Mouse (Mus musculus): ENCODE results near the gene Tgfbr3. TPM values are rescaled to one million over a fixed set of nuclear protein-coding genes. Genes with fewer than 3 reads are reported as not detected.

The Tgfbr3 gene
- 7.2 and 7.4 TPM in 2 replicates for polyA plus RNA-seq (2016; fragmentation: Nextera tagmentation; extraction: Ambion mirVana)

DNA sequence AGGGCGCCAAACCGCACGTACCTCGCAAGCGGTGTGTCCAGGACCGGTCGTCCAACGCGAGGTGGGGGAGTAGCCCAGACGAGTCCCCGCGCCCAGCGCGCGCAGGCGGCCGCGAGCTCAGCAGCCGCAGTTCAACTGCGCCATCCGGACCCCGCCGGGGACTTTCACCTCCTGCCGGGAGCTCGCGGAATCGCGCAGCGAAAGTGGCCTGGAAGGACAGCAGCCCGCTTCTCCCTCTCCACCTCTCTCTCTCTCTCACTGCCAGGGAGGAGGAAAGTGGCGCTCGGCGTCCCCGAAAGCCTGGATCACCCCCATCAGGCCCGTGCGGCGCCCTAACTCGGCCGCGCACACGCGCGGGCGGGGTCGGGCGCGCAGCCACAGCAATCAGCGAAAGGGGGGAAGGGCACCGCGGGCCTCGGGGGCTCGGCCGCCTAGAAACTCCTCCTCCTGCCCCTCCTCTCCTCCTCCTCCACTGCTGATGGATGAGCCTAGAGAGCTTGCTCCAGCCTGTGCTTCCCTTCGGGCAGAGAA lies at the start of gene Tgfbr3:
Gene Tgfbr3 (minus strand): TSS at position 396 of the 531 bp plus-strand sequence.
- under 1% methylated on average over 54 of the region's 54 CpGs for WGBS
- peaks cover 20% of the 10 kb centered on the region for H3K4me1 ChIP-seq
- no peaks in the 10 kb centered on the region for H3K9me3 ChIP-seq (replicated peaks)
- peaks cover 49% of the 10 kb centered on the region for H3K27me3 ChIP-seq (ENCODE audit: low read depth, poor library complexity, severe bottlenecking)
- DNase-seq (ENCODE audit: low spot score) = peak; percentile 87
- peak within 1 kb of the TSS; percentile 82 for H3K4me3 ChIP-seq
- H3K27ac ChIP-seq (replicated peaks) = peak within 1 kb of the TSS; percentile 89
- no peaks in the 10 kb centered on the region for H3K36me3 ChIP-seq

DNA sequence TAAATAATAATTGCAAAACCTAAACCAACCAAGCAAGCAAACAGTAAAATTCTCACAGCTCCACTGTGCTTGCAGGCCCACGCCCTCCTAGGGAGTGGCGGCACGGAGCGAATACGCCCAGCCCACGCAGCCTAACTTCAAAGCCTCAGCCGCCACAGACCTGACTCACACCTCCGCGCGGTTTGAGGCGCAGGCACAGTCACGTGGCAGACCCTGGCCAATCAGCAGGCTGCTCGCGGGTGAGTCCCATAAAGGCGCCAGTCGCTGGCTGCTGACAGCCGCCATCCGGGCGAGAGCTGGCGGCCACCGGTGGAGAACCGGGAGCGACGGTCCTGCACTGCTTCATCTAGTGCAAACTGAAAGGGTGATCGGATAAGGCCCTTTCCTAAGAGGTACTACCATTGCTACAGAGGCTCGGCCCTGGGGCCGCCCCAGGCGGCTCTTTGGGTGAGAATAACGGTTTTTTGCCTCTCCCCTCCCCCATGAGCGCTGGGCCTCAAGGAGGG lies 41.5 kb upstream of the Tgfbr3 start, which contains the start of gene Brdt:
Gene Brdt (plus strand): TSS at position 244 of the 506 bp plus-strand sequence.
- Histone ChIP-seq H3K36me3 (no peaks in the 10 kb centered on the region), H3K4me1 (no peaks in the 10 kb centered on the region), H3K9me3 (replicated peaks) (peaks cover 4% of the 10 kb centered on the region; the same call in 1 of the 2 replicates), H3K4me3 (no peak within 1 kb of the TSS), H3K27me3 (ENCODE audit: low read depth, poor library complexity, severe bottlenecking) (no peaks in the 10 kb centered on the region), H3K27ac (replicated peaks) (no peak within 1 kb of the TSS)
- no peak for DNase-seq (ENCODE audit: low spot score)
- 89% methylated on average over 30 of the region's 30 CpGs for WGBS

DNA sequence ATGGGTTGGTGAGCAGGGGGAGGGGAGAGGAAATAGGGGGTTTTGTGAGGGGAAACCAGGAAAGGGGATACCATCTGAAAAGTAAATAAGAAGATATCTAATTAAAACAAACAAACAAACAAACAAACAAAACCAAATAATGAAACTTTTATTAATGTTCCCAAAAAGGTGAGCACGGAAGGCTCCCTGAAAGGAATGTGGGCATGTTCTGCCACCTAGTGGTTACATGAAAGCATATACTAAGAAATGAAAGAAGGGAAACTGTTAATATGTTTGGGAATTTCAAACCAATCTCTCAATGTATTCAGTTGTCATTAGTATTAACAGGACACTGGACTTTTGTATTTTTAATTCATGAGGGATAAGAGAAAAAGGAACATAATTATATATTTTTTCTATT lies 31.3 kb upstream of the Tgfbr3 start:
- Histone ChIP-seq H3K9me3 (replicated peaks) (no peaks in the 10 kb centered on the region), H3K4me3 (no peak overlapping the region), H3K4me1 (no peaks in the 10 kb centered on the region), H3K27me3 (ENCODE audit: low read depth, poor library complexity, severe bottlenecking) (no peaks in the 10 kb centered on the region), H3K27ac (replicated peaks) (no peak overlapping the region), H3K36me3 (no peaks in the 10 kb centered on the region)
- 5% methylated on average over 1 of the region's 1 CpGs for WGBS
- DNase-seq (ENCODE audit: low spot score) = no peak

DNA sequence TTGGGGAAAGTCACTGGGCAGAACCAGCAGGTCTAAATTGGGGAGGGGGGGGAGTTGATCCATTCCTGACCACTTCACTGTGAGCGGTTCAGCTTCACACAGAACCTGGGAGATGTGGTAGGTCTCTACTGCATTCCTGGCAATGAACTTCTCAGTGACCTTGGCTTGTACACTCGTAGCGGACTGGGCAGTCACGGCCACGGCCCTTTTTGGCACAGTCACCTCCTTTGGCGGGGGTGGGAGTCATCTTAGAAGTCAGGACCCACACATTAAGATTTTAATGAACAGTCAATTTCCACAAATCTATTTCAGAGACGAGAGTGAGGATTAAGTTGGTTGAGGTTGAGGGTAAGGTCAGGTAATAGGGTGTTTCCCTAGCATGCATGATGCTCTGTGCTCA lies 27.7 kb upstream of the Tgfbr3 start:
- no peaks in the 10 kb centered on the region for H3K9me3 ChIP-seq (replicated peaks)
- no peak for DNase-seq (ENCODE audit: low spot score)
- H3K27ac ChIP-seq (replicated peaks) = no peak overlapping the region
- 90% methylated on average over 7 of the region's 7 CpGs for WGBS
- no peaks in the 10 kb centered on the region for H3K27me3 ChIP-seq (ENCODE audit: low read depth, poor library complexity, severe bottlenecking)
- H3K4me3 ChIP-seq = no peak overlapping the region
- no peaks in the 10 kb centered on the region for H3K4me1 ChIP-seq
- H3K36me3 ChIP-seq = no peaks in the 10 kb centered on the region

DNA sequence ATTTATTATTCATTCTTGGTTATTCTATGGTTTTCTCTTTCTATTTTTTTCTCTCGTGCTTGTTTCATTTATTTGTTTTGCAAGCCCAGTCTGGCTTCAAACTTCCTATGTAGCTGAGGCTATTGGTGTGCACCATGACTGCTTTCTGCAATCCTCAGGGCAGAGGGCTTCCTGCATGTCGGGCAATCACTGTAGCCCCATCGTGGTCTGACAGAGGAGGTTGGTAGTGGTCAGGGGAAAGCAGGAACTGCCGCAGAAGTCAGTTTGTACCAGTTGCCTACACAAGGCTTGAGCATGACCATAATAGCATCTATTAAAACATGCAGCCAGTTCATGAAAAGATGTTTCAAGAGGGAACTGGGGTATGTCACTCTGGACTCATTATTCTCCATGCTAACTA lies 18.0 kb upstream of the Tgfbr3 start:
- 73% methylated on average over 4 of the region's 4 CpGs for WGBS
- DNase-seq (ENCODE audit: low spot score) = no peak

DNA sequence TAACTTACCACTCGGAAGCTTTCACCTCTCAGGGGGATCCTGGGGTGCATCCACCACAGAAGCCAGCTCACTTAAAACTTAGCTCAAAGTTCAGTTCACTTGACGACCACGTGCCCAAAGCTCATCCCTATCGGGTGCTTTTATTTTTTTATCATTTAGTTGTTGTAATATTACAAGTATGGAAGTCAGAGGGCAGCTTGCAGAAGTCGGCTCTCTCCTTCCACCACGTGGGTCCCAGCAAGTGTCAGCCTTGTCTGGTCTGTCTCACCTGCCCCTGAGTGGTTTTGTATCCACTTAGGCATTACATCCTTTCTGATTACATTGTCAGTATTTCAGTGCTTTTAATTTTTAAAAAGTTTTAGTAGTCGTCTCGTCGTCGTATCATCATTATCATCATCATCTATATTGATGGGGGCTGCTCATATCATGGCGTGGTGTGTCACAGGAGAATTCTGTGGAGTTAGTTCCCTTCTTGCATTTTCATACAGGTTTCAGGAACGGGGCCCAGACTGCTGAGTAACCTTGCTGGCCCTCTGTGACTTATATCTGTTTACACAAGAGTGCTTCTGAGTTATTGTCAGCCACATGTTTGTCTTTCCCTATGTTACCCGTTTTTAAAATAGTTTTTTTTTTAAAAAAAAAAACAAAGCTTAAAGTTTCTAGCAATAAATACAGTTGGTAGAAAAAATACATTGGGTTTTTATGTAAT lies 14.8 kb upstream of the Tgfbr3 start:
- Histone ChIP-seq H3K4me3 (no peak overlapping the region), H3K27me3 (ENCODE audit: low read depth, poor library complexity, severe bottlenecking) (no peaks in the 10 kb centered on the region), H3K9me3 (replicated peaks) (no peaks in the 10 kb centered on the region), H3K36me3 (no peaks in the 10 kb centered on the region), H3K27ac (replicated peaks) (no peak overlapping the region), H3K4me1 (no peaks in the 10 kb centered on the region)
- WGBS = 80% methylated on average over 13 of the region's 13 CpGs
- no peak for DNase-seq (ENCODE audit: low spot score)

More for the DNA sequence above, 18.0 kb upstream of the Tgfbr3 start:
- H3K9me3 ChIP-seq (replicated peaks) = no peaks in the 10 kb centered on the region
- H3K27ac ChIP-seq (replicated peaks) = no peak overlapping the region
- no peak overlapping the region for H3K4me3 ChIP-seq
- no peaks in the 10 kb centered on the region for H3K27me3 ChIP-seq (ENCODE audit: low read depth, poor library complexity, severe bottlenecking)
- no peaks in the 10 kb centered on the region for H3K4me1 ChIP-seq
- no peaks in the 10 kb centered on the region for H3K36me3 ChIP-seq

DNA sequence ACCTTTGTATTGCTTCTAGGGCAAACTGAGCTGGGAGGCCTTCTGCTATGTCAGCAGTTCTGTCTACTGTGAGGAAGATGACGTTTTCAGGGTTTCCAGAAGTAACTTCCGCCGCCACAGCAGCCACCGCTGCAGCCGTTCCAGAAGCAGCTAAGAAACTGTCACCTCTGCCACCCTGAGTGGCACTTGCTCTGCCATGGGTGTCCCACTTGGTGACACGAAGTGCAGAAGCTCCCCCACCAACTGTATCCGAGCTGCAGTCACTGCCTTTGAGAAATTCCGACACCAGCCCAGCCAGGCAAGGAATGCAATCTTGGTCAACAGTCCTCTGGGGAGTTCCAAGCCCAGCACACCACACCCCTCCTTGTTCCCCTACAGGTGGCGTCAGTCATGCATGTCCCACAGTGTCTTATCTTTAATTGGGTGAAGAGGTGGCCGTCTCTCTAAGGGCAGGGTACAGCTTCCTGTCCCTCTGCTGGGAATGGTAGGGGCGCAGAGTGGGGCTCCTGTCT lies 14.0 kb upstream of the Tgfbr3 start:
- Histone ChIP-seq H3K27ac (replicated peaks) (no peak overlapping the region), H3K4me1 (no peaks in the 10 kb centered on the region), H3K36me3 (no peaks in the 10 kb centered on the region), H3K4me3 (no peak overlapping the region), H3K27me3 (ENCODE audit: low read depth, poor library complexity, severe bottlenecking) (no peaks in the 10 kb centered on the region), H3K9me3 (replicated peaks) (no peaks in the 10 kb centered on the region)
- DNase-seq (ENCODE audit: low spot score) = no peak
- 48% methylated on average over 11 of the region's 11 CpGs for WGBS

DNA sequence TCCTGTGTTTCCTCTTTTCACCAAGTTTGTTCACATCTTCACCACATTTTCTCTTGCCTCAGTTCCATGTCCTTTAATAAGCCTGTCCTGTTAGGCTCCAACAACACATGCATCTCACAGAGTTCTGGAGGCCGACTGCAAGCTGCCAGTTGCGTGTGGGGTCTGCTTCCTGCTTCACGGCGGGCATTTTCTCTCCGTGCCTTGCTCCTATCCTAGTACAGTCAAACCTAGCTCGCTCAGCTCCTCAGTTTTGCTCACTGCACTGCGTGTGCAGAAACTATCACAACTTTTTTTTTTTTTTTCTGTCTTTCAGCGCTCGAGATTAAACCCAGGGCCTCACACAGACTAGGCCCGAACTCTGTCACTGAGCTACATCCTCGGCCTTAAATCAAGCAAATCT lies 9.4 kb upstream of the Tgfbr3 start:
- WGBS = 82% methylated on average over 11 of the region's 11 CpGs
- no peak for DNase-seq (ENCODE audit: low spot score)
- Histone ChIP-seq H3K27me3 (ENCODE audit: low read depth, poor library complexity, severe bottlenecking) (no peaks in the 10 kb centered on the region), H3K36me3 (no peaks in the 10 kb centered on the region), H3K9me3 (replicated peaks) (no peaks in the 10 kb centered on the region), H3K27ac (replicated peaks) (no peak overlapping the region), H3K4me3 (no peak overlapping the region), H3K4me1 (peaks cover 12% of the 10 kb centered on the region)

DNA sequence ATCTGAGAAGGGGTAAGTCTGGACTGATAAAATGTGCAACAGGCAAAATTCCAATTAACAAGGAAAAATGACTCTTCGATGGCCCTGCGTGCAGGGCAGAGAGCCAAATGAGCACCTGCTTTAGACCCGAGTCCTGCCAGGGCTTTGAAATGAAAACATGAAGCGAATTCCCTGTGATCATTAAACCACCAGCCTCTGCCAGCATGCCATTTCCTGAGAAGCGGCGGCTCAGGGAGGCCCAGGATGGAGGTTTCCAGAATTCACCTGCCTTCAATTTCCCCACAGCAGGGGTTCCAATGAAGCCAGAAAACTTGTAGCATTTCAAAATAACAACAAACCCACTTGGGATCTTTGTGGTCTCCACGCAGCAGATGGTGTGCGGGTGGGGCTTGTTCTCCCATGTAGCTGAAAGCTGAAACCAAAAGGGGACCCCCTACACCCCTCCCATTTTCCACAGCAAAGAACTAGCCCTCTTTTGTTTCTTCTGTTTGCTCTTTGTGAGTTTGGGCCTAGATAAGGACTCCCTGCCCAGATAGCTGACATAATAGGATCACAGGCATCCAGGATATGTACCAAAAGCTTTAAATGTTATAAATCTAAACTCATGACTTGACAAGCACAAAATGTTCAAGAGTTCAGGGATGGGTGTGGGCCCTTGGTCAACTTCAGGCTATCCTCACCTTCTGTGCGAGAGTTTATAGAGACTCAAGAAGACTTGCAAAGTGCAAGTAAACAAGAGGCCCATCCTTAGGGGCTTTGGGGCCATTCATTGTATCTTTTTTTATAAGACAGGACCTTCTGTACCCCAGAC lies 7.3 kb upstream of the Tgfbr3 start:
- no peak overlapping the region for H3K4me3 ChIP-seq
- H3K27ac ChIP-seq (replicated peaks) = no peak overlapping the region
- 52% methylated on average over 9 of the region's 9 CpGs for WGBS
- no peaks in the 10 kb centered on the region for H3K9me3 ChIP-seq (replicated peaks)
- H3K27me3 ChIP-seq (ENCODE audit: low read depth, poor library complexity, severe bottlenecking) = peaks cover 14% of the 10 kb centered on the region; the same call in 1 of the 2 replicates
- H3K4me1 ChIP-seq = peaks cover 12% of the 10 kb centered on the region
- H3K36me3 ChIP-seq = no peaks in the 10 kb centered on the region
- no peak for DNase-seq (ENCODE audit: low spot score)

DNA sequence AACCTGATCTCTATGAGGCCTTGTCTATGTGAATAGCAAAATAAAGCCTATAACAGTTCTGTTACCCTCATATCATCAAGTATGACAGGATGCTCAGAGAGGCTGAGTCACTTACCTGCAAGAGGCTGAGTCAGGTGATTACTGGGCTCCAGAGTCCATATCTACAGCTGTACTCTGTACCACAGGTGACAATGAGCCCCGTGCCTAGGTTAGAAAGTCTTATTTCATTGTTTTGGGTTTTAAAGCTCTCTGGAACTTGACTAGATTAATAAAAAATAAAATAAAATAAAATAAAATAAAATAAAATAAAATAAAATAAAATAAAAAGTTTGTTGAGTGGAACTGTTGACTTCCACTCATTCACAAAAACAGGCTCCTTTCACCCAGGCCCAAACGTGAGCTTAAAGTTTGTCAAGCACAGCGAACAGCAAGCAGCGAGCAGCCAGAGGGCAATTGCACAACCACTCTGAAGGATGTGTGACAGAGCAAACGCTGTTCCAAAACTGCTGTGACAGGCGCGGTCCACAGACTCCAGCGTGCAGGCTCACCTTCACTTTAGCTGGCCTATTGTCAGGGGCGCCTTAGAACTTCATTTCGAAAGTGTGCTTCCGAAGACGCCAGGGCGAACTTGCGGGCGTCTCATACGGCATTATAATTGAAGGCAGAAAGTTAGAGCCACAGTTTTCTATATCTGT lies 6.5 kb upstream of the Tgfbr3 start:
- 75% methylated on average over 16 of the region's 16 CpGs for WGBS
- H3K27me3 ChIP-seq (ENCODE audit: low read depth, poor library complexity, severe bottlenecking) = peaks cover 21% of the 10 kb centered on the region
- no peaks in the 10 kb centered on the region for H3K9me3 ChIP-seq (replicated peaks)
- H3K4me1 ChIP-seq = peaks cover 12% of the 10 kb centered on the region
- no peak for DNase-seq (ENCODE audit: low spot score)
- H3K27ac ChIP-seq (replicated peaks) = no peak overlapping the region
- no peaks in the 10 kb centered on the region for H3K36me3 ChIP-seq
- H3K4me3 ChIP-seq = no peak overlapping the region

DNA sequence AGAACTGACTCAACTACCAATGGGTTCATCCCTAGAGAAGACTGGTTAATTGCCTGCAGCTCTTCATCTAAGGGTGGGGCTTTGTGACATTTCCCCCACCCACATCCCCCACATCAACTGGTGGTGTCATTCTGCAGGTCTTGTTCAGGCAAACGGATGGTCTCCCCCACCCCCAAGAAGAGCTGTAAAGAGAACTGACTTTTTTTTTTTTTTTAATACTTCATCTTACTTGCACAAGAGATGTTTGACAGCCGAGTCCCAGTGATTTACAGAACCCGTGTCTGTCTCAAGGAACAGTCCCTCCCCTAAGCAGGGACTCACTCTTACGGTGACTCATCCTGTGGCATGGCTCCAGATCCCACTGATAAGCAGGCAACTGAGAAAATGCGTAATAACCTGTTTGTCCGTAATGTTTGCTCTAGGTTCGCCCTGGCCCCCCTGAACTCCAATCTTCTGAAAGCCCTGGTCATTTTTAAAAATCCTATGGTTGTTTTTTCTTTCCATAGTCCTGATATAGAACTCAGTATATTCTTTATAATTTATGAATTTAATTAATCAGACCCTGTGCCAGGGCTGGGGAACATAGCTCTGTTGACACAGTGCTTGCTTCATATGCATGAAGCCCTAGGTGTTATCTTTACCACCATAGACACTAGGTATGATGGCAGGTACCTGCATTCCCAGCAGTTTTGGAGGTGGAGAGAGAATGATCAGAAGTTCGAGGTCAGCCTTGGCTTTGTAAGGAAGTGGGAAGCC lies 5.8 kb upstream of the Tgfbr3 start:
- 85% methylated on average over 8 of the region's 8 CpGs for WGBS
- Histone ChIP-seq H3K27ac (replicated peaks) (no peak overlapping the region), H3K9me3 (replicated peaks) (no peaks in the 10 kb centered on the region), H3K36me3 (no peaks in the 10 kb centered on the region), H3K27me3 (ENCODE audit: low read depth, poor library complexity, severe bottlenecking) (peaks cover 29% of the 10 kb centered on the region), H3K4me3 (no peak overlapping the region), H3K4me1 (peaks cover 12% of the 10 kb centered on the region)
- DNase-seq (ENCODE audit: low spot score) = no peak

DNA sequence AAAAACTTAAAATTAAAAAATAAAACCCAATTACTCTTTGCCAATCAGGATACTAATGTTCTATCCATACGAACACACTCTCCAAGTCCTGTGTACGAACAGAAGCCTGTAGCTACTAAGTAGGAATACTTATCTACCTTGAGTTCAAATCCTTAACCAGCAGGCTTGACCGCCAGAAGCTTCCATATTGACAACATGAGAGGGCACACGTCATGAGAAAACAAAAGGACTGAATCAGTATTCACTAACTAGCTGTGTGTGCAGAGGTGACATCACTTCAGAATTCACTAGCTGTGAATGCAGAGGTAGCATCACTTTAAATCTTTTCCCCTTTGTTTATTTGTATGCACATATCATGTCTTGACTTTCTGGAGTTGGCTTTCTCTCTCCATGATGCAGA lies 4.6 kb upstream of the Tgfbr3 start:
- H3K9me3 ChIP-seq (replicated peaks) = no peaks in the 10 kb centered on the region
- DNase-seq (ENCODE audit: low spot score) = no peak
- no peaks in the 10 kb centered on the region for H3K36me3 ChIP-seq
- no peak overlapping the region for H3K27ac ChIP-seq (replicated peaks)
- no peak overlapping the region for H3K4me3 ChIP-seq
- 81% methylated on average over 4 of the region's 4 CpGs for WGBS
- peaks cover 24% of the 10 kb centered on the region for H3K4me1 ChIP-seq
- H3K27me3 ChIP-seq (ENCODE audit: low read depth, poor library complexity, severe bottlenecking) = peaks cover 32% of the 10 kb centered on the region
